Mouse (Mus musculus): Measurements from ENCODE around the gene Gab2.

DNA sequence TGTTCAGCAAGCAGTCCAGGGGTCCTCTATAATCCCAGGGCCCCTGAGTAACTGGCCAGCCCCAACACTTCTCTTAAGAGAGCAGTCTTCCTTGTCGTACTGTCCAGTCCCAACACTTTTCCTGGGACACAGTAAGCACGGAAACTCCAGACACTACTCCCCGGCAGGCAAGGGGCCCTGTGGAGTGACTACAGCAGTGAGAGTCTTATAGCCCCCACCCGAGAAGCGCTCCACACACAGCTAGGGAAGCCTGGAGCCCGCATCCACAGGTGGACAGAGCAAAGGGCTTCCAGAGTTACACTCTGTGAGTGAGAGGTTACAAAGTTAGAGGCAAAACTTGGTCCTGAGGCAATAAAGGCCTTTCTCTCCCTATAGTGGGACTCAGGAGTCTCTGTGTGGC lies 268.1 kb downstream of the Gab2 start:
- TF ChIP-seq CEBPB (IDR thresholded peaks at IDR 0.05; ENCODE audit: insufficient read depth, poor library complexity, severe bottlenecking), result no peak
- no peak for TF ChIP-seq MYOD1 (IDR thresholded peaks at IDR 0.05; ENCODE audit: control insufficient read depth in 1 of 3, insufficient read length in 2 of 3, low read depth in 2 of 3)

Measured in myocyte (in vitro differentiated cells).